Mouse (Mus musculus): ENCODE data around the gene Tpst1. TPM values are rescaled to one million over a fixed set of nuclear protein-coding genes. Genes with fewer than 3 reads are reported as not detected.

Tpst1 gene
- polyA plus RNA-seq, 1 experiment from 2014 or later = 58.1 TPM

- 56% methylated on average over 6 of the region's 6 CpGs for WGBS
- Histone ChIP-seq H3K9me3 (ENCODE audit: control insufficient read depth, low read length) (no peaks in the 10 kb centered on the region), H3K4me2 (ENCODE audit: low read depth, low read length) (no peak overlapping the region), H3K4me3 (ENCODE audit: low read length) (no peak overlapping the region), H3K9ac (ENCODE audit: low read length) (no peak overlapping the region), H3K4me1 (replicated peaks; ENCODE audit: control insufficient read depth, insufficient read depth, low read length) (no peaks in the 10 kb centered on the region; the same call in 1 of the 2 replicates), H3K27me3 (ENCODE audit: control insufficient read depth, insufficient read depth, low read depth, low read length) (no peaks in the 10 kb centered on the region), H3K36me3 (ENCODE audit: control insufficient read depth, insufficient read depth, low read length) (peaks cover 4% of the 10 kb centered on the region; the same call in 1 of the 2 replicates), H3K27ac (ENCODE audit: low read length) (no peak overlapping the region)
- peak; percentile 75 for ATAC-seq (ENCODE audit: low read depth)
Observed at GRCm38 (mm10) chr5:130120904-130121303, 47.8 kb downstream of the Tpst1 start.

- no peak overlapping the region for H3K4me2 ChIP-seq (ENCODE audit: low read depth, low read length)
- H3K4me3 ChIP-seq (ENCODE audit: low read length) = no peak overlapping the region
- H3K4me1 ChIP-seq (replicated peaks; ENCODE audit: control insufficient read depth, insufficient read depth, low read length) = no peaks in the 10 kb centered on the region; the same call in 1 of the 2 replicates
- peaks cover 4% of the 10 kb centered on the region; the same call in 1 of the 2 replicates for H3K36me3 ChIP-seq (ENCODE audit: control insufficient read depth, insufficient read depth, low read length)
- no peaks in the 10 kb centered on the region for H3K9me3 ChIP-seq (ENCODE audit: control insufficient read depth, low read length)
- no peak for ATAC-seq (ENCODE audit: low read depth)
- WGBS = 89% methylated on average over 2 of the region's 2 CpGs
- H3K9ac ChIP-seq (ENCODE audit: low read length) = no peak overlapping the region
- H3K27me3 ChIP-seq (ENCODE audit: control insufficient read depth, insufficient read depth, low read depth, low read length) = no peaks in the 10 kb centered on the region
- no peak overlapping the region for H3K27ac ChIP-seq (ENCODE audit: low read length)
Observed at GRCm38 (mm10) chr5:130122355-130122754, 49.2 kb downstream of the Tpst1 start.

GRCm38 (mm10) chr5:130124271-130124670, 51.1 kb downstream of the Tpst1 start:
- Histone ChIP-seq H3K9me3 (ENCODE audit: control insufficient read depth, low read length) (no peaks in the 10 kb centered on the region), H3K36me3 (ENCODE audit: control insufficient read depth, insufficient read depth, low read length) (peaks cover 4% of the 10 kb centered on the region; the same call in 1 of the 2 replicates), H3K27me3 (ENCODE audit: control insufficient read depth, insufficient read depth, low read depth, low read length) (no peaks in the 10 kb centered on the region), H3K4me3 (ENCODE audit: low read length) (no peak overlapping the region), H3K9ac (ENCODE audit: low read length) (no peak overlapping the region), H3K4me2 (ENCODE audit: low read depth, low read length) (no peak overlapping the region), H3K27ac (ENCODE audit: low read length) (no peak overlapping the region), H3K4me1 (replicated peaks; ENCODE audit: control insufficient read depth, insufficient read depth, low read length) (no peaks in the 10 kb centered on the region)
- no peak for ATAC-seq (ENCODE audit: low read depth)
- WGBS = 86% methylated on average over 5 of the region's 5 CpGs

GRCm38 (mm10) chr5:130128686-130129523, 55.8 kb downstream of the Tpst1 start:
- H3K27ac ChIP-seq (ENCODE audit: low read length) = no peak overlapping the region
- H3K9me3 ChIP-seq (ENCODE audit: control insufficient read depth, low read length) = no peaks in the 10 kb centered on the region
- 66% methylated on average over 10 of the region's 11 CpGs for WGBS
- no peaks in the 10 kb centered on the region for H3K27me3 ChIP-seq (ENCODE audit: control insufficient read depth, insufficient read depth, low read depth, low read length)
- ATAC-seq (ENCODE audit: low read depth) = no peak
- H3K4me2 ChIP-seq (ENCODE audit: low read depth, low read length) = no peak overlapping the region
- no peak overlapping the region for H3K4me3 ChIP-seq (ENCODE audit: low read length)
- H3K36me3 ChIP-seq (ENCODE audit: control insufficient read depth, insufficient read depth, low read length) = peaks cover 4% of the 10 kb centered on the region; the same call in 1 of the 2 replicates
- H3K4me1 ChIP-seq (replicated peaks; ENCODE audit: control insufficient read depth, insufficient read depth, low read length) = no peaks in the 10 kb centered on the region
- no peak overlapping the region for H3K9ac ChIP-seq (ENCODE audit: low read length)

- no peak overlapping the region for H3K4me3 ChIP-seq (ENCODE audit: low read length)
- WGBS = 80% methylated on average over 5 of the region's 5 CpGs
- H3K36me3 ChIP-seq (ENCODE audit: control insufficient read depth, insufficient read depth, low read length) = peaks cover 4% of the 10 kb centered on the region; the same call in 1 of the 2 replicates
- H3K27me3 ChIP-seq (ENCODE audit: control insufficient read depth, insufficient read depth, low read depth, low read length) = no peaks in the 10 kb centered on the region
- no peaks in the 10 kb centered on the region for H3K4me1 ChIP-seq (replicated peaks; ENCODE audit: control insufficient read depth, insufficient read depth, low read length)
- no peaks in the 10 kb centered on the region for H3K9me3 ChIP-seq (ENCODE audit: control insufficient read depth, low read length)
- H3K9ac ChIP-seq (ENCODE audit: low read length) = no peak overlapping the region
- no peak overlapping the region for H3K27ac ChIP-seq (ENCODE audit: low read length)
- no peak overlapping the region for H3K4me2 ChIP-seq (ENCODE audit: low read depth, low read length)
- no peak for ATAC-seq (ENCODE audit: low read depth)
Observed at GRCm38 (mm10) chr5:130129524-130129793, 56.3 kb downstream of the Tpst1 start.

- H3K9ac ChIP-seq (ENCODE audit: low read length) = no peak overlapping the region
- no peak overlapping the region for H3K4me3 ChIP-seq (ENCODE audit: low read length)
- H3K4me2 ChIP-seq (ENCODE audit: low read depth, low read length) = no peak overlapping the region
- no peak for ATAC-seq (ENCODE audit: low read depth)
- no peaks in the 10 kb centered on the region for H3K9me3 ChIP-seq (ENCODE audit: control insufficient read depth, low read length)
- H3K4me1 ChIP-seq (replicated peaks; ENCODE audit: control insufficient read depth, insufficient read depth, low read length) = no peaks in the 10 kb centered on the region
- H3K36me3 ChIP-seq (ENCODE audit: control insufficient read depth, insufficient read depth, low read length) = no peaks in the 10 kb centered on the region; the same call in 1 of the 2 replicates
- H3K27ac ChIP-seq (ENCODE audit: low read length) = no peak overlapping the region
- 88% methylated on average over 13 of the region's 13 CpGs for WGBS
- no peaks in the 10 kb centered on the region for H3K27me3 ChIP-seq (ENCODE audit: control insufficient read depth, insufficient read depth, low read depth, low read length)
Observed at GRCm38 (mm10) chr5:130136597-130136996, 63.5 kb downstream of the Tpst1 start.

GRCm38 (mm10) chr5:130139393-130139792, 66.3 kb downstream of the Tpst1 start:
- Histone ChIP-seq H3K4me1 (replicated peaks; ENCODE audit: control insufficient read depth, insufficient read depth, low read length) (peaks cover 5% of the 10 kb centered on the region; the same call in 1 of the 2 replicates), H3K4me2 (ENCODE audit: low read depth, low read length) (no peak overlapping the region), H3K27me3 (ENCODE audit: control insufficient read depth, insufficient read depth, low read depth, low read length) (no peaks in the 10 kb centered on the region), H3K36me3 (ENCODE audit: control insufficient read depth, insufficient read depth, low read length) (no peaks in the 10 kb centered on the region; the same call in 1 of the 2 replicates), H3K9me3 (ENCODE audit: control insufficient read depth, low read length) (no peaks in the 10 kb centered on the region), H3K27ac (ENCODE audit: low read length) (no peak overlapping the region), H3K4me3 (ENCODE audit: low read length) (no peak overlapping the region), H3K9ac (ENCODE audit: low read length) (no peak overlapping the region)
- ATAC-seq (ENCODE audit: low read depth) = no peak
- WGBS = 16% methylated on average over 8 of the region's 8 CpGs

GRCm38 (mm10) chr5:130141138-130141537, 68.0 kb downstream of the Tpst1 start:
- H3K9me3 ChIP-seq (ENCODE audit: control insufficient read depth, low read length) = no peaks in the 10 kb centered on the region
- peaks cover 14% of the 10 kb centered on the region for H3K4me1 ChIP-seq (replicated peaks; ENCODE audit: control insufficient read depth, insufficient read depth, low read length)
- no peak overlapping the region for H3K27ac ChIP-seq (ENCODE audit: low read length)
- H3K36me3 ChIP-seq (ENCODE audit: control insufficient read depth, insufficient read depth, low read length) = no peaks in the 10 kb centered on the region; the same call in 1 of the 2 replicates
- no peak for ATAC-seq (ENCODE audit: low read depth)
- no peak overlapping the region for H3K4me2 ChIP-seq (ENCODE audit: low read depth, low read length)
- no peak overlapping the region for H3K4me3 ChIP-seq (ENCODE audit: low read length)
- H3K27me3 ChIP-seq (ENCODE audit: control insufficient read depth, insufficient read depth, low read depth, low read length) = no peaks in the 10 kb centered on the region
- WGBS = 74% methylated on average over 5 of the region's 5 CpGs
- H3K9ac ChIP-seq (ENCODE audit: low read length) = no peak overlapping the region

- WGBS = 47% methylated on average over 4 of the region's 4 CpGs
- Histone ChIP-seq H3K27me3 (ENCODE audit: control insufficient read depth, insufficient read depth, low read depth, low read length) (no peaks in the 10 kb centered on the region), H3K9me3 (ENCODE audit: control insufficient read depth, low read length) (no peaks in the 10 kb centered on the region), H3K4me2 (ENCODE audit: low read depth, low read length) (no peak overlapping the region), H3K27ac (ENCODE audit: low read length) (0 out of 2 replicates have a peak overlapping the region, but pooled peaks have one; percentile 16), H3K4me3 (ENCODE audit: low read length) (no peak overlapping the region), H3K4me1 (replicated peaks; ENCODE audit: control insufficient read depth, insufficient read depth, low read length) (peaks cover 14% of the 10 kb centered on the region), H3K9ac (ENCODE audit: low read length) (no peak overlapping the region), H3K36me3 (ENCODE audit: control insufficient read depth, insufficient read depth, low read length) (no peaks in the 10 kb centered on the region)
- no peak for ATAC-seq (ENCODE audit: low read depth)
Observed at GRCm38 (mm10) chr5:130142041-130142440, 68.9 kb downstream of the Tpst1 start.
